Mouse (Mus musculus) heart, embryonic 16.5 days (tissue): ENCODE results near the gene Tle3. TPM values are rescaled to one million over a fixed set of nuclear protein-coding genes. Genes with fewer than 3 reads are reported as not detected.

ENCODE experiments used
- ATAC-seq: fragments of 200-750 bp; cut with Nextera tagmentation; replicated peaks from 2 replicates; pipeline ENCODE4 v1.8.0; 2017; ENCODE audit warnings: moderate number of reproducible peaks; ENCODE audit not compliant: insufficient read depth, low FRiP score; ENCODE audit errors: extremely low read depth
- H3K27ac ChIP-seq: fragments of 300-500 bp; sonication (generic); 2 replicates; pipeline ENCODE4 v1.5.1; 2014; ENCODE audit warnings: mild to moderate bottlenecking, low read length, control low read depth, moderate library complexity
- H3K27me3 ChIP-seq: fragments of 300-500 bp; sonication (generic); 2 replicates; pipeline ENCODE4 v1.6.1; 2014; ENCODE audit warnings: low read length, mixed read lengths; ENCODE audit not compliant: control insufficient read depth, insufficient read depth
- H3K36me3 ChIP-seq: fragments of 300-500 bp; sonication (generic); 2 replicates; pipeline ENCODE4 v1.6.1; 2014; ENCODE audit not compliant: control insufficient read depth, insufficient read depth
- H3K4me1 ChIP-seq: fragments of 300-500 bp; sonication (generic); 2 replicates; pipeline ENCODE4 v1.6.1; 2014; ENCODE audit warnings: low read length, mixed read lengths; ENCODE audit not compliant: control insufficient read depth, insufficient read depth
- H3K4me2 ChIP-seq: fragments of 300-500 bp; sonication (generic); 2 replicates; pipeline ENCODE4 v1.6.1; 2014; ENCODE audit warnings: low read depth, mild to moderate bottlenecking, control low read depth, low read length
- H3K4me3 ChIP-seq: fragments of 300-500 bp; sonication (generic); 2 replicates; pipeline ENCODE4 v1.5.1; 2014; ENCODE audit warnings: mild to moderate bottlenecking, control low read depth, low read length
- H3K9ac ChIP-seq: fragments of 300-500 bp; sonication (generic); 2 replicates; pipeline ENCODE4 v1.6.1; 2014; ENCODE audit warnings: low read length, control low read depth
- H3K9me3 ChIP-seq: fragments of 300-500 bp; sonication (generic); replicated peaks from 2 replicates; pipeline ENCODE4 v1.6.1; 2016; ENCODE audit warnings: low read length; ENCODE audit not compliant: control insufficient read depth
- WGBS: fragments of 180-500 bp; shearing (Covaris S2); extraction: QIAGEN DNeasy Blood & Tissue Kit; methylation state at CpG from one replicate; pipeline ENCODE4 v1.1.7; 2014; 5-methylcytosine and 5-hydroxymethylcytosine counted together
- polyA plus RNA-seq: library from polyadenylated mRNA; unstranded; fragments of >200 nt; fragmentation: Nextera tagmentation; extraction: Ambion mirVana; gene quantifications from 2 replicates; pipeline ENCODE4 v1.2.1, GENCODE M21; 2015

The Tle3 gene
- polyA plus RNA-seq, 1 experiment from 2014 or later, result 10.8 TPM

GRCm38 (mm10) chr9:61332226-61332936 is 39.8 kb upstream of the Tle3 start:
- Histone ChIP-seq H3K4me1 (peaks cover 11% of the 10 kb centered on the region), H3K27ac (no peak overlapping the region), H3K36me3 (no peaks in the 10 kb centered on the region), H3K27me3 (peaks cover 92% of the 10 kb centered on the region), H3K4me2 (no peak overlapping the region), H3K9me3 (no peaks in the 10 kb centered on the region), H3K4me3 (no peak overlapping the region), H3K9ac (no peak overlapping the region)
- ATAC-seq, result no peak
- WGBS, result 86% methylated on average over 7 of the region's 7 CpGs

- Histone ChIP-seq H3K36me3 (no peaks in the 10 kb centered on the region), H3K4me1 (peaks cover 19% of the 10 kb centered on the region), H3K4me3 (no peak overlapping the region), H3K9ac (no peak overlapping the region), H3K27me3 (peaks cover 86% of the 10 kb centered on the region), H3K27ac (no peak overlapping the region), H3K4me2 (no peak overlapping the region), H3K9me3 (no peaks in the 10 kb centered on the region)
- ATAC-seq, result no peak
Observed at GRCm38 (mm10) chr9:61336179-61336578, 36.0 kb upstream of the Tle3 start.

- Histone ChIP-seq H3K4me1 (peaks cover 19% of the 10 kb centered on the region), H3K4me2 (peak overlapping the region; percentile 35; the same call in 1 of the 2 replicates), H3K27ac (0 out of 2 replicates have a peak overlapping the region, but pooled peaks have one; percentile 21), H3K9me3 (no peaks in the 10 kb centered on the region), H3K9ac (no peak overlapping the region), H3K27me3 (peaks cover 88% of the 10 kb centered on the region), H3K4me3 (no peak overlapping the region), H3K36me3 (no peaks in the 10 kb centered on the region)
- 15% methylated on average over 17 of the region's 17 CpGs for WGBS
- ATAC-seq, result peak; percentile 91
Observed at GRCm38 (mm10) chr9:61336591-61337587, 35.3 kb upstream of the Tle3 start.

GRCm38 (mm10) chr9:61337665-61338064 is 34.5 kb upstream of the Tle3 start:
- Histone ChIP-seq H3K36me3 (no peaks in the 10 kb centered on the region), H3K9me3 (no peaks in the 10 kb centered on the region), H3K9ac (no peak overlapping the region), H3K4me1 (peaks cover 19% of the 10 kb centered on the region), H3K4me2 (no peak overlapping the region), H3K4me3 (no peak overlapping the region), H3K27ac (no peak overlapping the region), H3K27me3 (peaks cover 88% of the 10 kb centered on the region)
- 10% methylated on average over 9 of the region's 9 CpGs for WGBS
- ATAC-seq, result no peak

- no peak overlapping the region for H3K27ac ChIP-seq
- no peak overlapping the region for H3K4me3 ChIP-seq
- H3K4me1 ChIP-seq, result peaks cover 19% of the 10 kb centered on the region
- no peak overlapping the region for H3K4me2 ChIP-seq
- ATAC-seq, result no peak
- H3K9ac ChIP-seq, result no peak overlapping the region
- WGBS, result 43% methylated on average over 6 of the region's 6 CpGs
- peaks cover 88% of the 10 kb centered on the region for H3K27me3 ChIP-seq
- no peaks in the 10 kb centered on the region for H3K9me3 ChIP-seq
- H3K36me3 ChIP-seq, result no peaks in the 10 kb centered on the region
Observed at GRCm38 (mm10) chr9:61339311-61339710, 32.9 kb upstream of the Tle3 start.

- Histone ChIP-seq H3K4me3 (no peak overlapping the region), H3K27me3 (peaks cover 88% of the 10 kb centered on the region), H3K4me2 (no peak overlapping the region), H3K9ac (no peak overlapping the region), H3K27ac (no peak overlapping the region), H3K4me1 (peaks cover 19% of the 10 kb centered on the region), H3K36me3 (no peaks in the 10 kb centered on the region), H3K9me3 (no peaks in the 10 kb centered on the region)
- ATAC-seq, result no peak
- WGBS, result 82% methylated on average over 2 of the region's 2 CpGs
Observed at GRCm38 (mm10) chr9:61340333-61340732, 31.8 kb upstream of the Tle3 start.

- no peak for ATAC-seq
- WGBS, result 84% methylated on average over 6 of the region's 6 CpGs
- H3K27ac ChIP-seq, result no peak overlapping the region
Observed at GRCm38 (mm10) chr9:61342297-61342696, 29.9 kb upstream of the Tle3 start.

GRCm38 (mm10) chr9:61344684-61345083 is 27.5 kb upstream of the Tle3 start:
- no peak for ATAC-seq
- WGBS, result 52% methylated on average over 6 of the region's 6 CpGs
- H3K9me3 ChIP-seq, result no peaks in the 10 kb centered on the region
- peaks cover 98% of the 10 kb centered on the region for H3K27me3 ChIP-seq
- H3K4me3 ChIP-seq, result no peak overlapping the region
- H3K27ac ChIP-seq, result no peak overlapping the region
- H3K9ac ChIP-seq, result no peak overlapping the region
- no peaks in the 10 kb centered on the region; the same call in 1 of the 2 replicates for H3K4me1 ChIP-seq
- no peaks in the 10 kb centered on the region for H3K36me3 ChIP-seq
- no peak overlapping the region for H3K4me2 ChIP-seq

More at GRCm38 (mm10) chr9:61342297-61342696, 29.9 kb upstream of the Tle3 start:
- H3K9ac ChIP-seq, result no peak overlapping the region
- H3K4me2 ChIP-seq, result no peak overlapping the region
- no peak overlapping the region for H3K4me3 ChIP-seq
- H3K4me1 ChIP-seq, result peaks cover 9% of the 10 kb centered on the region
- H3K36me3 ChIP-seq, result no peaks in the 10 kb centered on the region
- peaks cover 92% of the 10 kb centered on the region for H3K27me3 ChIP-seq
- H3K9me3 ChIP-seq, result no peaks in the 10 kb centered on the region

- WGBS, result 32% methylated on average over 7 of the region's 7 CpGs
- no peak overlapping the region for H3K4me2 ChIP-seq
Observed at GRCm38 (mm10) chr9:61347011-61347410, 25.2 kb upstream of the Tle3 start.

More at GRCm38 (mm10) chr9:61347011-61347410, 25.2 kb upstream of the Tle3 start:
- Histone ChIP-seq H3K27me3 (peaks cover 98% of the 10 kb centered on the region), H3K4me3 (no peak overlapping the region), H3K27ac (no peak overlapping the region), H3K36me3 (no peaks in the 10 kb centered on the region), H3K9me3 (no peaks in the 10 kb centered on the region), H3K4me1 (peaks cover 3% of the 10 kb centered on the region), H3K9ac (no peak overlapping the region)
- ATAC-seq, result no peak
